Mouse (Mus musculus): ENCODE measurements around the gene Pmvk.
A peak's percentile ranks its signal among the peaks of the same experiment; 100 is the strongest.

Gene Pmvk

GRCm38 (mm10) chr3:89479055-89479454 lies 24.7 kb downstream of the Pmvk start:
- no peak for DNase-seq (ENCODE audit: low spot score in 2 of 2)

GRCm38 (mm10) chr3:89481488-89481887 lies 27.1 kb downstream of the Pmvk start:
- no peak for DNase-seq (ENCODE audit: low spot score in 2 of 2)

- no peak for DNase-seq (ENCODE audit: low spot score in 2 of 2)
These were observed 27.9 kb downstream of the Pmvk start for GRCm38 (mm10) chr3:89482249-89482648.

- peak; percentile 54 to 66 for DNase-seq (ENCODE audit: low spot score in 2 of 2)
These were observed 30.6 kb downstream of the Pmvk start for GRCm38 (mm10) chr3:89484766-89485524.

- no peak for DNase-seq (ENCODE audit: low spot score in 2 of 2)
These were observed 31.8 kb downstream of the Pmvk start for GRCm38 (mm10) chr3:89486111-89486510.

GRCm38 (mm10) chr3:89486916-89487702 lies 32.8 kb downstream of the Pmvk start:
- DNase-seq (ENCODE audit: low spot score in 2 of 2): no peak

- DNase-seq (ENCODE audit: low spot score in 2 of 2): no peak
These were observed 36.4 kb downstream of the Pmvk start for GRCm38 (mm10) chr3:89490790-89491189.

- DNase-seq (ENCODE audit: low spot score in 2 of 2): no peak
These were observed 37.2 kb downstream of the Pmvk start for GRCm38 (mm10) chr3:89491559-89491958.

- DNase-seq (ENCODE audit: low spot score in 2 of 2): no peak
These were observed 38.4 kb downstream of the Pmvk start for GRCm38 (mm10) chr3:89492701-89493151.

GRCm38 (mm10) chr3:89494630-89495029 lies 40.3 kb downstream of the Pmvk start:
- no peak for DNase-seq (ENCODE audit: low spot score in 2 of 2)

GRCm38 (mm10) chr3:89496366-89496765 lies 42.0 kb downstream of the Pmvk start:
- no peak for DNase-seq (ENCODE audit: low spot score in 2 of 2)

- no peak for DNase-seq (ENCODE audit: low spot score in 2 of 2)
These were observed 45.4 kb downstream of the Pmvk start for GRCm38 (mm10) chr3:89499696-89500095.

GRCm38 (mm10) chr3:89501486-89501885 lies 47.1 kb downstream of the Pmvk start:
- no peak for DNase-seq (ENCODE audit: low spot score in 2 of 2)

- no peak for DNase-seq (ENCODE audit: low spot score in 2 of 2)
These were observed 48.2 kb downstream of the Pmvk start for GRCm38 (mm10) chr3:89502551-89502950.

GRCm38 (mm10) chr3:89508041-89508440 lies 53.7 kb downstream of the Pmvk start:
- no peak for DNase-seq (ENCODE audit: low spot score in 2 of 2)

GRCm38 (mm10) chr3:89510979-89511378 lies 56.6 kb downstream of the Pmvk start:
- DNase-seq (ENCODE audit: low spot score in 2 of 2): no peak

GRCm38 (mm10) chr3:89511400-89511799 lies 57.1 kb downstream of the Pmvk start:
- DNase-seq (ENCODE audit: low spot score in 2 of 2): no peak

GRCm38 (mm10) chr3:89512225-89512624 lies 57.9 kb downstream of the Pmvk start:
- DNase-seq (ENCODE audit: low spot score in 2 of 2): no peak

- no peak for DNase-seq (ENCODE audit: low spot score in 2 of 2)
These were observed 61.1 kb downstream of the Pmvk start for GRCm38 (mm10) chr3:89515444-89515843.

- no peak for DNase-seq (ENCODE audit: low spot score in 2 of 2)
These were observed 62.0 kb downstream of the Pmvk start for GRCm38 (mm10) chr3:89516321-89516720.
